Mouse (Mus musculus) kidney, embryonic 14.5 days (tissue): ENCODE measurements around the gene Cers1. TPM values are rescaled to one million over a fixed set of nuclear protein-coding genes. Genes with fewer than 3 reads are reported as not detected.

Experiments used
- ATAC-seq: fragments of 200-750 bp; cut with Nextera tagmentation; 2 replicates; pipeline ENCODE4 v1.8.0; 2017; ENCODE audit warnings: moderate number of reproducible peaks, mild to moderate bottlenecking, moderate TSS enrichment, moderate library complexity; ENCODE audit not compliant: low FRiP score, low TSS enrichment
- H3K27ac ChIP-seq: fragments of 300-500 bp; sonication (generic); 2 replicates; pipeline ENCODE4 v1.5.1; 2014; ENCODE audit warnings: low read depth, mild to moderate bottlenecking, low read length, moderate library complexity, mixed read lengths
- H3K27me3 ChIP-seq: fragments of 300-500 bp; sonication (generic); 2 replicates; pipeline ENCODE4 v1.6.1; 2014; ENCODE audit warnings: mild to moderate bottlenecking, low read length; ENCODE audit not compliant: control insufficient read depth, insufficient read depth
- H3K36me3 ChIP-seq: fragments of 300-500 bp; sonication (generic); 2 replicates; pipeline ENCODE4 v1.6.1; 2014; ENCODE audit warnings: low read length, mixed read lengths; ENCODE audit not compliant: control insufficient read depth, insufficient read depth
- H3K4me1 ChIP-seq: fragments of 300-500 bp; sonication (generic); 2 replicates; pipeline ENCODE4 v1.6.1; 2014; ENCODE audit warnings: low read length, mixed read lengths; ENCODE audit not compliant: control insufficient read depth, insufficient read depth
- H3K4me2 ChIP-seq: fragments of 300-500 bp; sonication (generic); replicated peaks from 2 replicates; pipeline ENCODE4 v1.6.1; 2014; ENCODE audit warnings: low read depth, mild to moderate bottlenecking, low read length
- H3K4me3 ChIP-seq: fragments of 300-500 bp; sonication (generic); 2 replicates; pipeline ENCODE4 v1.5.1; 2014; ENCODE audit warnings: mild to moderate bottlenecking, low read length
- H3K9ac ChIP-seq: fragments of 300-500 bp; sonication (generic); 2 replicates; pipeline ENCODE4 v1.6.1; 2014; ENCODE audit warnings: low read depth, mild to moderate bottlenecking, low read length, moderate library complexity
- H3K9me3 ChIP-seq: fragments of 300-500 bp; sonication (generic); 2 replicates; pipeline ENCODE4 v1.6.1; 2016; ENCODE audit warnings: low read length; ENCODE audit not compliant: control insufficient read depth
- WGBS: fragments of 180-500 bp; shearing (Covaris S2); extraction: QIAGEN DNeasy Blood & Tissue Kit; methylation state at CpG from one replicate; pipeline ENCODE4 v1.1.7; 2014; 5-methylcytosine and 5-hydroxymethylcytosine counted together
- polyA plus RNA-seq: library from polyadenylated mRNA; unstranded; fragments of >200 nt; fragmentation: Nextera tagmentation; extraction: Ambion mirVana; gene quantifications from 2 replicates; pipeline ENCODE4 v1.2.1, GENCODE M21; 2014

The Cers1 gene
- polyA plus RNA-seq, 1 experiment from 2014 or later, result 2.6 TPM

GRCm38 (mm10) chr8:70279266-70279665 lies 36.3 kb upstream of the Cers1 start:
- Histone ChIP-seq H3K4me3 (no peak overlapping the region), H3K36me3 (no peaks in the 10 kb centered on the region), H3K4me1 (peaks cover 16% of the 10 kb centered on the region), H3K4me2 (no peak overlapping the region), H3K9ac (no peak overlapping the region), H3K27me3 (no peaks in the 10 kb centered on the region), H3K9me3 (no peaks in the 10 kb centered on the region; the same call in 1 of the 2 replicates), H3K27ac (no peak overlapping the region)
- ATAC-seq, result no peak
- 62% methylated on average over 8 of the region's 8 CpGs for WGBS

- Histone ChIP-seq H3K9me3 (no peaks in the 10 kb centered on the region), H3K27ac (peak overlapping the region; percentile 81; the same call in 1 of the 2 replicates), H3K4me2 (no peak overlapping the region), H3K36me3 (peaks cover 14% of the 10 kb centered on the region), H3K4me1 (peaks cover 21% of the 10 kb centered on the region), H3K9ac (no peak overlapping the region), H3K4me3 (no peak overlapping the region), H3K27me3 (no peaks in the 10 kb centered on the region)
- no peak for ATAC-seq
- 51% methylated on average over 3 of the region's 3 CpGs for WGBS
These were observed 34.6 kb upstream of the Cers1 start for GRCm38 (mm10) chr8:70281001-70281400.

GRCm38 (mm10) chr8:70282603-70283135 lies 32.9 kb upstream of the Cers1 start, which contains the start of gene Homer3:
Gene Homer3, plus strand, starts transcription at chr8:70282827.
- Histone ChIP-seq H3K9ac (peak within 1 kb of the TSS; percentile 99), H3K4me1 (peaks cover 21% of the 10 kb centered on the region), H3K27me3 (no peaks in the 10 kb centered on the region), H3K36me3 (peaks cover 30% of the 10 kb centered on the region), H3K4me2 (peak within 1 kb of the TSS; percentile 79), H3K27ac (peak within 1 kb of the TSS; percentile 81), H3K9me3 (no peaks in the 10 kb centered on the region), H3K4me3 (peak within 1 kb of the TSS; percentile 96)
- WGBS, result 1% methylated on average over 36 of the region's 36 CpGs
- peak; percentile 92 for ATAC-seq

- H3K9ac ChIP-seq, result peak overlapping the region; percentile 99
- H3K4me1 ChIP-seq, result peaks cover 17% of the 10 kb centered on the region
- peak; percentile 53 for ATAC-seq
- WGBS, result under 1% methylated on average over 52 of the region's 55 CpGs
- no peaks in the 10 kb centered on the region for H3K27me3 ChIP-seq
- peak overlapping the region; percentile 96 for H3K4me3 ChIP-seq
- H3K9me3 ChIP-seq, result no peaks in the 10 kb centered on the region
- peak overlapping the region; percentile 79 for H3K4me2 ChIP-seq
- H3K36me3 ChIP-seq, result peaks cover 33% of the 10 kb centered on the region
- peak overlapping the region; percentile 81 for H3K27ac ChIP-seq
These were observed 32.2 kb upstream of the Cers1 start for GRCm38 (mm10) chr8:70283136-70284077.

- Histone ChIP-seq H3K36me3 (peaks cover 41% of the 10 kb centered on the region), H3K4me3 (no peak overlapping the region; the same call in 1 of the 2 replicates), H3K27ac (no peak overlapping the region), H3K9me3 (no peaks in the 10 kb centered on the region), H3K4me1 (peaks cover 17% of the 10 kb centered on the region), H3K27me3 (no peaks in the 10 kb centered on the region), H3K4me2 (peak overlapping the region; percentile 79), H3K9ac (no peak overlapping the region)
- ATAC-seq, result no peak
- WGBS, result 56% methylated on average over 5 of the region's 5 CpGs
These were observed 31.2 kb upstream of the Cers1 start for GRCm38 (mm10) chr8:70284421-70284820.

GRCm38 (mm10) chr8:70285304-70285703 lies 30.3 kb upstream of the Cers1 start:
- peaks cover 17% of the 10 kb centered on the region for H3K4me1 ChIP-seq
- H3K4me3 ChIP-seq, result no peak overlapping the region
- H3K27ac ChIP-seq, result no peak overlapping the region
- no peak overlapping the region for H3K9ac ChIP-seq
- no peaks in the 10 kb centered on the region for H3K9me3 ChIP-seq
- 93% methylated on average over 15 of the region's 15 CpGs for WGBS
- H3K4me2 ChIP-seq, result no peak overlapping the region
- no peaks in the 10 kb centered on the region for H3K27me3 ChIP-seq
- no peak for ATAC-seq
- peaks cover 50% of the 10 kb centered on the region for H3K36me3 ChIP-seq

GRCm38 (mm10) chr8:70286737-70287136 lies 28.8 kb upstream of the Cers1 start:
- H3K27ac ChIP-seq, result no peak overlapping the region
- no peaks in the 10 kb centered on the region for H3K27me3 ChIP-seq
- H3K4me3 ChIP-seq, result no peak overlapping the region
- 88% methylated on average over 8 of the region's 8 CpGs for WGBS
- no peak overlapping the region for H3K9ac ChIP-seq
- H3K4me1 ChIP-seq, result peaks cover 12% of the 10 kb centered on the region
- no peaks in the 10 kb centered on the region for H3K9me3 ChIP-seq
- ATAC-seq, result no peak
- H3K36me3 ChIP-seq, result peaks cover 64% of the 10 kb centered on the region
- no peak overlapping the region for H3K4me2 ChIP-seq

- no peak overlapping the region for H3K4me3 ChIP-seq
- H3K9ac ChIP-seq, result no peak overlapping the region
- ATAC-seq, result no peak
- 52% methylated on average over 5 of the region's 5 CpGs for WGBS
- H3K4me1 ChIP-seq, result no peaks in the 10 kb centered on the region
- H3K27ac ChIP-seq, result no peak overlapping the region
- no peaks in the 10 kb centered on the region for H3K9me3 ChIP-seq
- peaks cover 95% of the 10 kb centered on the region for H3K36me3 ChIP-seq
- no peaks in the 10 kb centered on the region for H3K27me3 ChIP-seq
- no peak overlapping the region for H3K4me2 ChIP-seq
These were observed 21.6 kb upstream of the Cers1 start for GRCm38 (mm10) chr8:70293988-70294405.

- Histone ChIP-seq H3K4me1 (peaks cover 10% of the 10 kb centered on the region), H3K4me2 (no peak overlapping the region), H3K36me3 (peaks cover 54% of the 10 kb centered on the region), H3K27me3 (no peaks in the 10 kb centered on the region), H3K27ac (no peak overlapping the region), H3K4me3 (no peak overlapping the region), H3K9ac (no peak overlapping the region), H3K9me3 (no peaks in the 10 kb centered on the region)
- no peak for ATAC-seq
- 87% methylated on average over 3 of the region's 3 CpGs for WGBS
These were observed 14.7 kb upstream of the Cers1 start for GRCm38 (mm10) chr8:70300881-70301280.
